Mouse (Mus musculus) intestine, embryonic 14.5 days (tissue): ENCODE measurements at regions not wholly inside any gene's neighbourhood (a gene's known extent, or its start where the extent isn't known, plus 50 kb on each side); places are given as distances from the start of the nearest gene placed in this dataset.

ENCODE experiments used
- ATAC-seq: fragments of 200-750 bp; cut with Nextera tagmentation; replicated peaks from 2 replicates; pipeline ENCODE4 v1.8.0; 2017; ENCODE audit warnings: low read depth, moderate number of reproducible peaks, moderate TSS enrichment, moderate library complexity; ENCODE audit not compliant: low FRiP score, low TSS enrichment
- DNase-seq: peaks from one replicate; pipeline ENCODE4 v3.0.0-alpha.2; 2018; ENCODE audit warnings: low spot score
- H3K27ac ChIP-seq: fragments of 300-500 bp; sonication (generic); 2 replicates; pipeline ENCODE4 v1.5.1; 2014; ENCODE audit warnings: low read depth, mild to moderate bottlenecking, control low read depth
- H3K27me3 ChIP-seq: fragments of 300-500 bp; sonication (generic); replicated peaks from 2 replicates; pipeline ENCODE4 v1.6.1; 2014; ENCODE audit warnings: low read length, control low read depth; ENCODE audit not compliant: control insufficient read depth, insufficient read depth
- H3K36me3 ChIP-seq: fragments of 300-500 bp; sonication (generic); 2 replicates; pipeline ENCODE4 v1.6.1; 2014; ENCODE audit warnings: low read length, control low read depth; ENCODE audit not compliant: control insufficient read depth, insufficient read depth
- H3K4me1 ChIP-seq: fragments of 300-500 bp; sonication (generic); replicated peaks from 2 replicates; pipeline ENCODE4 v1.6.1; 2014; ENCODE audit warnings: low read length, control low read depth, mixed read lengths; ENCODE audit not compliant: control insufficient read depth, insufficient read depth
- H3K4me2 ChIP-seq: fragments of 300-500 bp; sonication (generic); 2 replicates; pipeline ENCODE4 v1.6.1; 2014; ENCODE audit warnings: low read length
- H3K4me3 ChIP-seq: fragments of 300-500 bp; sonication (generic); 2 replicates; pipeline ENCODE4 v1.5.1; 2014; ENCODE audit warnings: low read depth, low read length, control low read depth, mixed read lengths
- H3K9ac ChIP-seq: fragments of 300-500 bp; sonication (generic); 2 replicates; pipeline ENCODE4 v1.6.1; 2014; ENCODE audit warnings: mild to moderate bottlenecking, low read length
- H3K9me3 ChIP-seq: fragments of 300-500 bp; sonication (generic); 2 replicates; pipeline ENCODE4 v1.6.1; 2016; ENCODE audit warnings: low read length, control low read depth; ENCODE audit not compliant: control insufficient read depth
- WGBS: fragments of 180-500 bp; shearing (Covaris S2); extraction: QIAGEN DNeasy Blood & Tissue Kit; methylation state at CpG from one replicate; pipeline ENCODE4 v1.1.7; 2014; 5-methylcytosine and 5-hydroxymethylcytosine counted together

DNA sequence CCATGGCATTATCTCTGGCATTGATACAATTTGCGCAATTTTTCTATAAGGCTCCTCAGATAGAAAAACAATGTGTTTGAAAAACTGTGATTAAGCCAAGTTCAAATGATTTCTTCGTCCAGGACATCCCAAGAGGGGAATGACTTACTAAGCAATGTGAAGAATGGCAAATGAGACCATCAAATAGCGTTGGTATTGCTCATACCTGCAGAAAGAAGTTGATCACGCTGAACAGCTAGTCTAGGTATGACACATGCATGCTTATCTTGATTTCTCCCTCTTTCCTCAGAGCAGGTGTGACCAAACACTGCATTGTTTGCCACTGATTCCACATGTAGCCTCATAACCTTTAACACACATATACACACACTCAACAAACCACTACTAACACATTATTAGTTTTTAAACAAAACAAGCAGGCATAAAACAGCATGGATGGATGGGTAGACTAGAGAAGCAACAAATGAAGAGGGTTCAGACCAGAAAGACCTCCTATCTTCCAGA, 89.1 kb upstream of the Slc44a1 start:
- H3K36me3 ChIP-seq, result no peaks in the 10 kb centered on the region
- no peak overlapping the region for H3K4me2 ChIP-seq
- no peak overlapping the region for H3K4me3 ChIP-seq
- no peak overlapping the region for H3K27ac ChIP-seq
- H3K9me3 ChIP-seq, result no peaks in the 10 kb centered on the region
- DNase-seq (no peak), ATAC-seq (no peak)
- no peaks in the 10 kb centered on the region for H3K27me3 ChIP-seq
- 87% methylated on average over 4 of the region's 4 CpGs for WGBS
- H3K9ac ChIP-seq, result no peak overlapping the region
- no peaks in the 10 kb centered on the region for H3K4me1 ChIP-seq

DNA sequence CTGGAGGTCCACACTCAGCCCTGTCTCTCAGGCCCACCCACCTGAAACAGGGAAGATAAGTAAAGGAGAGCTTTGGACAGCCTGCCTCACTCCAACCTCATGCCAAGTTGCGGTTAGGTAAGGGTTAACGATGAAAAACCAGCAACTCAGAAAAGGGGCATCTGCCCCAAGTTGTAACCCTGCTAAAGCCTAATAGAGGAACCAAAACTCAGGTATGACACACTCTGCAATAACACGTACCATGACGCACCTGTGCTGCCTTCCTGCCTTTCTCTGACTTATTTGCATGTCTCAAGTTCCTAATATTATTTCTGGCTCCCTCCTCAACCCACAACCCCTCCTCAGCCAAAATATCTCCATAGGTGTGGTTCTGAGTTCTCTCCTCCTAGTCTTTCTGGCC, 94.9 kb upstream of the Slc44a1 start:
- Histone ChIP-seq H3K27ac (no peak overlapping the region), H3K27me3 (no peaks in the 10 kb centered on the region), H3K9ac (no peak overlapping the region), H3K36me3 (no peaks in the 10 kb centered on the region), H3K4me2 (no peak overlapping the region), H3K9me3 (peaks cover 5% of the 10 kb centered on the region; the same call in 1 of the 2 replicates), H3K4me1 (no peaks in the 10 kb centered on the region), H3K4me3 (no peak overlapping the region)
- ATAC-seq, result no peak
- no peak for DNase-seq
- WGBS, result 94% methylated on average over 4 of the region's 4 CpGs

DNA sequence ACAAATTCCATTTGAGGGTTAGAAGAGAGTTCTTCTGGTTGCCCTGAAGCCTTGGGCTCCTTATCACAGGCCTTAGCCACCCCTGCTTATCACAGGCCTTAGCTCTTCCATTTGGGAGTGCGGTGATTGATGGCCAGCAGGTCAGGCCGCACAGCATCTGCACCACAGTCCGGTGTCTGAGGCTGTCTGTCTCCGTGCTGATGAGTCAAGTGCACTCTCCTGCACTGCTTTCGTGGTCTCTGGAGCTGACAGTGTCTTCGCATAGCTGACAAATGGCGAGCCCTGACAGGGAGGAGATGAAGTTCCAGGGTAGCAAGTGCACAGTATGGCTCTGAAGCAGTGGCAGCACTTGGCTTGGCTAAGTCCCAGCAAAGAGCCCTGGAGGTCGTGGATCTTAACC, 95.7 kb upstream of the Slc44a1 start:
- no peak overlapping the region for H3K27ac ChIP-seq
- WGBS, result 51% methylated on average over 8 of the region's 8 CpGs
- no peak overlapping the region for H3K9ac ChIP-seq
- H3K4me2 ChIP-seq, result no peak overlapping the region
- H3K9me3 ChIP-seq, result peaks cover 5% of the 10 kb centered on the region; the same call in 1 of the 2 replicates
- no peaks in the 10 kb centered on the region for H3K27me3 ChIP-seq
- H3K4me3 ChIP-seq, result no peak overlapping the region
- no peak for DNase-seq
- no peaks in the 10 kb centered on the region for H3K4me1 ChIP-seq
- ATAC-seq, result no peak
- H3K36me3 ChIP-seq, result no peaks in the 10 kb centered on the region

DNA sequence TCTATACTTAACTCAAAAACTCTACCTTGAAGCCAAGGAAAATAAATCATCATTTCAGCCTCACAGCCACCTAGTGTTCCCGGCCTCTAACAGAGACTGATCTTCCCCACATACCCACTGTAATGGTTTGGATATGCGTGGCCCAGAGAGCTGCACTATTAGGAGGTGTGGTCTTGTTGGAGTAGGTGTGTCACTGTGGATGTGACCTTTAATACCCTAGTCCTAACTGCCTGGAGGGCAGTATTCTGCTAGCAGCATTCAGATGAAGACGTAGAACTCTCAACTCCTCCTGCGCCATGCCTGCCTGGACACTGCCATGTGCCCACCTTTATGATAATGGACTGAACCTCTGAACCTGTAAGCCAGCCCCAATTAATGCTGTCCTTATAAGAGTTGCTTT, 99.0 kb upstream of the Slc44a1 start:
- no peak overlapping the region for H3K4me3 ChIP-seq
- H3K9ac ChIP-seq, result no peak overlapping the region
- H3K27me3 ChIP-seq, result no peaks in the 10 kb centered on the region
- ATAC-seq (no peak), DNase-seq (no peak)
- no peaks in the 10 kb centered on the region for H3K36me3 ChIP-seq
- no peak overlapping the region for H3K4me2 ChIP-seq
- no peak overlapping the region for H3K27ac ChIP-seq
- H3K4me1 ChIP-seq, result no peaks in the 10 kb centered on the region
- 93% methylated on average over 4 of the region's 4 CpGs for WGBS
- H3K9me3 ChIP-seq, result peaks cover 5% of the 10 kb centered on the region; the same call in 1 of the 2 replicates

DNA sequence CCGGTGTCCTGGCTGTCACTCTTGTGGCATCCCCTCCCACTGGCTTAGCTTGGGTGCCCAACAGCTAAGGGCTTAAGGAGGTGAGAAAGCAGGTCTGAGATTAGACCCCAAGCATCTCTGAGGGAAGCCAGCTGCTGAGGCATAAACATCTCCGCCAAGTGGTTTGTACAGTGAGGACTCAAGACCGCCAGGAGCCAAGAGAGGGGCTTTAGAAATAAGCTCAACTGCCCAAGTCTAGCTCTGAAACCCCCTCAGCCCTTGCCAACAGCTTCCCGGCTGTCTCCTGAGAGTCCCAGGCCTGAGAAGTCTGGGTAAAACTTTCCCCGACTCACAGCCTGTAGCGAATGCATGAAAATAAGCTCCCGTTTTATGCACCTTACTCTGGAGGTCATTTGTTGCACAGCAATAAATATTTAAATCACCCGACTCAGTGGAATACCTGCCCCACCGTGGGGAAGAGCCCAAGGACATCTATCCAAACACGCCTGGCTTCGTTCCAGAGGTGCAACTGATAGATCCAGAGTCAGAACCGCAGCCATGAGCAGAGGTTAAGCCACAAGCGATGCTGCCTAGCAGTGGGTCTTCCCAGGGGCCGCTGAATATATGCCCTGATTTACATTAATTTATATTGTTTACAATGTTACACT, 100.1 kb upstream of the Slc44a1 start:
- H3K27me3 ChIP-seq, result no peaks in the 10 kb centered on the region
- 67% methylated on average over 13 of the region's 14 CpGs for WGBS
- H3K9me3 ChIP-seq, result peaks cover 5% of the 10 kb centered on the region; the same call in 1 of the 2 replicates
- H3K9ac ChIP-seq, result no peak overlapping the region
- H3K36me3 ChIP-seq, result no peaks in the 10 kb centered on the region
- no peak overlapping the region for H3K4me3 ChIP-seq
- ATAC-seq (no peak), DNase-seq (no peak)
- H3K27ac ChIP-seq, result no peak overlapping the region
- H3K4me2 ChIP-seq, result no peak overlapping the region
- no peaks in the 10 kb centered on the region for H3K4me1 ChIP-seq

DNA sequence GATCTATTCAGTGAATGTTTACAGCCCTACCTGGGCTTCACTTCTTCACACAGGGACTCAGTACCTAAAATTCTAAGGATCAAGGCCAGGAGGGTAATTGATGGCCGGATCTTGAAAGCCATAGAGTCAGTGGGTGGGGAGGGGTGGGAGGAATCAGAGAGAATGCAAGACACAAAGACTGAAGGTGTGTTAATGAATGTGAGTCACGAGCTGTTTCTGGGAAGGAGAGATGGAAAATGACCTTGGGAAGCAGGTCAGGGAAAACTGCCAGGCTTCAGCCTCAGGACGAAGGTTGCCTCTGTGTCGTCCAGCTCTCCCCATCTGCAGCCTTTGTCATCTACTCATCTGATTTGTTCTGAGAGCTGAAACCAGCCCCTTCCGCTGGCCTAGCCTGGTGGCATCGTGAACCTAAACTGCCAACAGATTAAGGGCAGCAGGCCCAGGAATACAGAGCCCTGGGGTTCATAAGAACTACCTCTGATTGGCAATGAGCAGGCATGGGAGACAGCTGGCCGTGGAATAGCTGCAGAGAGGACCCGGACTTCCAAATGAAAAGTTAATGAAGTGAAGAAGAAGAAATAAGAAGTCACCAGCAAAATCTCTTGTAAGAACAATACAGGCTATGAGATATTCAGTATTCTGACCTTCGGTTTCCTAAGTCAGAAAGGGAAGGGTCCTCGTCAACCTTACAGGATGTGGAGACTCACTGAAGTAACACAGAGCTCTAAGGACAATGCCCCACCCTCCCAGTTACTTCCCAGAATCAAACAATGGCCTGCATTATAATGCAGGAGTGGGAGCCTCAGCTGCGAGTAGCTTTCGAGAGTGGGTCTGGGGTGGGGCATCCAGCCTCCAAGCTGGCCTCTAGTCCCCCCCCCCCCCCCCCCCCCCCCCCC, 100.8 kb upstream of the Slc44a1 start:
- no peak overlapping the region for H3K4me2 ChIP-seq
- no peak for DNase-seq
- no peak overlapping the region for H3K27ac ChIP-seq
- peaks cover 5% of the 10 kb centered on the region; the same call in 1 of the 2 replicates for H3K9me3 ChIP-seq
- no peak overlapping the region for H3K4me3 ChIP-seq
- ATAC-seq, result no peak
- no peak overlapping the region for H3K9ac ChIP-seq
- no peaks in the 10 kb centered on the region for H3K36me3 ChIP-seq
- 65% methylated on average over 12 of the region's 12 CpGs for WGBS
- no peaks in the 10 kb centered on the region for H3K4me1 ChIP-seq
- H3K27me3 ChIP-seq, result no peaks in the 10 kb centered on the region

DNA sequence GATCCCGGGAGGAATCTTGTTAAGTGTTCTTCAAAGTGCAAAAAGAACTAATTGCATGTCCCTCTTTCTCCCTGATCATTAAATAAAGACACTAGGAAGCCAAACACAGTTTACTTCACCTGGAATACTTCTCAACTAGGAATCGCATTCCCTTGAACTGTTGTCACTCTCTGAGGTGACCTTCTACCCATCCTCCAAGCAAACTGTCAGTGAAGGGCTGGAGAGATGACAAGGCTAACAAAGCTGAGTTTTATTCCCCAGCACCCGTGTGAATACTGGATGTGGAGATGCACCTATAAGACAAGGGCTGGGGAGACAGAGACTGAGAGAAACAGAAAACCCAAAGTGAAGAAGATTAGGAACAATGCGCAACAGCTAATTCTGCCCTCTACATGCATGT, 101.7 kb upstream of the Slc44a1 start:
- DNase-seq (no peak), ATAC-seq (no peak)
- Histone ChIP-seq H3K4me3 (no peak overlapping the region), H3K4me2 (no peak overlapping the region), H3K36me3 (no peaks in the 10 kb centered on the region), H3K27me3 (no peaks in the 10 kb centered on the region), H3K27ac (no peak overlapping the region), H3K9ac (no peak overlapping the region), H3K9me3 (peaks cover 5% of the 10 kb centered on the region; the same call in 1 of the 2 replicates), H3K4me1 (no peaks in the 10 kb centered on the region)
- 74% methylated on average over 4 of the region's 4 CpGs for WGBS

DNA sequence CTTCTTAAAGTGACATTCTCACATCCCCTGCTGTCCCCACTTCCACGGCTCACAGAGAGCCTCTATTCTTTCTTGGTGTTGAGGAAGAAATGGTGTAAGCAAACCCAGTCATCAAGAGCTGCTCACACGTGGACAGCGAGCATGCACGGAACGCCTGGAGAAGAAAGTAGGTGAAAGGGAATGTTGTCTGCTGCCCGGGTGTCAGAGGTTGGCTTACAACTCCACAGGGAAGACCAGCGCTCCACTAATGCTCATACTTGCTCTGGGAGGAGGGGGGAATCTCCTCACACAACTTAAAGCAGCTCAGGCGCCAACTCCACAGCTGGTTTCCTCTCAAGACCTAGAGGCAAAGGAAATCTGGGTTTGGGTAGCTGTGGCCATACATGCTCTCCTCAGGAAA, 102.4 kb upstream of the Slc44a1 start:
- 52% methylated on average over 8 of the region's 8 CpGs for WGBS
- H3K4me3 ChIP-seq, result no peak overlapping the region

More for the DNA sequence above, 102.4 kb upstream of the Slc44a1 start:
- no peak overlapping the region for H3K9ac ChIP-seq
- DNase-seq, result no peak
- peaks cover 5% of the 10 kb centered on the region; the same call in 1 of the 2 replicates for H3K9me3 ChIP-seq
- no peak overlapping the region for H3K4me2 ChIP-seq
- no peaks in the 10 kb centered on the region for H3K36me3 ChIP-seq
- no peaks in the 10 kb centered on the region for H3K4me1 ChIP-seq
- H3K27ac ChIP-seq, result no peak overlapping the region
- H3K27me3 ChIP-seq, result no peaks in the 10 kb centered on the region
- no peak for ATAC-seq
